Mouse (Mus musculus): ENCODE results near the gene Diras1. TPM values are rescaled to one million over a fixed set of nuclear protein-coding genes. Genes with fewer than 3 reads are reported as not detected.

The Diras1 gene
- total RNA-seq, 2 experiments from 2014 or later, result 113 to 117 TPM

DNA sequence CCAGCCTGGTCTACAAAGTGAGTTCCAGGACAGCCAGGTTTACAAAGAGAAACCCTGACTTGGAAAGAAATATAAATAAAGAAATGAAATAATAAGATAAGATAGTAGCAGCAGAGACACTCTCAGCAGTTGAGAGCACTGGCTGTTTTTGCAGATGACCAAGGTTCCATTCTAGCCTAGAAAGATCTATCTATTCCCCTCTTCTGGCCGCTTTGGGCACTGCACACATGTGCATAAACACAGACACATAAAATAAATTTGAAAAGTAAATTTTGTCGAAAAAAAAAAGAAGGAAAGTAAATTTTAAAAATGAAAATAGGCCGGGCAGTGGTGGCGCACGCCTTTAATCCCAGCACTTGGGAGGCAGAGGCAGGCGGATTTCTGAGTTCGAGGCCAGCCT lies 10.8 kb upstream of the Diras1 start:
- no peak for DNase-seq (ENCODE audit: low spot score in 2 of 2)
- intact Hi-C loops (cut with DNase I), result no loop called here

DNA sequence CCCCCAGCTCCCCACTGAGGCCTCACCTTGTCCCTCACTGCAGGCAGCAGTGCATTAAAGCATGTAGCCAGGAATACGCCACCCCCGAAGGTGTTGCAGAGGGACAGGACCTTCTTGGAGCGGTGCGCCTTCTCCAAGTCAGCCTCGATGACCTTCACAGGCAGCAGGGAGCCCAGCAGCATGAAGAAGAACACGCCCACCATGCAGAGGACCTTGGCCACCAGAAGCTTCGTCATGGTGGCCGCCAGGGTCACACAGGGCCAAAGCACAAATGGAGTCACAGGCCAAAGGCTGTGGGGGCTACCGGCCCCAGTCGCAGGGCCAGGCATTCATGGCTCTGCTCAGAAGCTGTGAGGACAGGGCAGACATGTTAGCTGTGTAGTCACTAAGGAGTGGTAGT lies 8.1 kb upstream of the Diras1 start:
- no peak for DNase-seq (ENCODE audit: low spot score in 2 of 2)
- intact Hi-C loops (cut with DNase I), result no loop called here

DNA sequence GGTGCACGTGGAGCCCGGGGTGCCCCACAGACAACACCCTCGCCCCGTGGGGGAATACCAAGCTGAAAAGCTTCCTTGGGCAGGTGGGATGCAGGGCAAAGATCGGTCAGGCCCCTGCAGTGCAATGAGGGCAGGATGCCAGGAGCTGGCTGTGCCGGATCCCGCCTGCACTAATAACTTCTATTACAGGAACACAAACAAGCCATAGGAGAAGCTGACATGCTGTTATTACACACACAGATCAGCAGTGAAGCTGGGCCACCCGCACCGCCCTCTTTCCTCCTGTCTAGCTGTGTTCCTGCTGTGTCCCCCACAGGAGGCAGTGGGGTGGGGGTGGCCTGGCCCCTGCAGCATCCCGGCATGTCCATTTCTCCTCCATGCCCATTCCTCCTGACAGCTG lies 3.6 kb upstream of the Diras1 start:
- intact Hi-C loops (cut with DNase I), result no loop called here
- DNase-seq (ENCODE audit: low spot score in 2 of 2), result no peak

DNA sequence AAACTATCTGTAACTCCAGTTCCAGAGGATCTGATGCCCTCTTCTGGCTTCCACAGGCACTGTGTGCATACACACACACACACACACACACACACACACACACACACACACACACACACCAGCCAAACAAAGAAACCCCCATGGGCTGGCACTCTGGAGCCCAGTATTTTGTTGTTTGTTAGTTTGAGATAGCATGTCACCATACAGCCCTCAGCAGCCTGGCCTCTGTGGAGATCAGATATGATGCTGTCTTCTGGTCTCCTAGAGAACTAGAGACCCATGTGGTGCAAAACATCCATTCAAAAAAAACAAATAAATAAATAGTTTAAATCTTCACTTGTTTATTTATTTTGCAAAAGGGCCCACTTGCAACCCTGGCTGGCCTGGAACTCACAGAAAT lies 2.8 kb upstream of the Diras1 start:
- DNase-seq (ENCODE audit: low spot score in 2 of 2), result no peak
- intact Hi-C loops (cut with DNase I), result no loop called here

DNA sequence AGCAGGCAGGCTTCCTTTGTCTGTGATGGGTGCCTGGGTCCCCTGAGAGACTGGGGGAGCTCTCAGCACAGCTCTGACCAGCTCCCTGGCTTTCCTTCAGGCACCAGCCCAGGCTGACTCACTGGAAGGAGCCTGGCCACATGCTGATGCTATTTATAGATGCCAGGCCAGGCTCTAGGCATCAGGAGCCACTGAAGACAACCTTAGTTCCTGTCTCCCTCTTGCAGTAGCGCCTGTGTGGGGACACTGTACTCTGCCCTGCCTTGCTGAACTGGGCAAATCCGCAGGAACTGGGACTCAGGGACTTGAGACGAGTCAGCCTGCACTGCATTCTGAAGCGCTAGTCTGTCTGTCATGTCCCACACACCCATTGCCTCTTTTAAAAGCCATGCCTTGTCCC lies 1.9 kb upstream of the Diras1 start:
- no peak for DNase-seq (ENCODE audit: low spot score in 2 of 2)
- intact Hi-C loops (cut with DNase I), result no loop called here

DNA sequence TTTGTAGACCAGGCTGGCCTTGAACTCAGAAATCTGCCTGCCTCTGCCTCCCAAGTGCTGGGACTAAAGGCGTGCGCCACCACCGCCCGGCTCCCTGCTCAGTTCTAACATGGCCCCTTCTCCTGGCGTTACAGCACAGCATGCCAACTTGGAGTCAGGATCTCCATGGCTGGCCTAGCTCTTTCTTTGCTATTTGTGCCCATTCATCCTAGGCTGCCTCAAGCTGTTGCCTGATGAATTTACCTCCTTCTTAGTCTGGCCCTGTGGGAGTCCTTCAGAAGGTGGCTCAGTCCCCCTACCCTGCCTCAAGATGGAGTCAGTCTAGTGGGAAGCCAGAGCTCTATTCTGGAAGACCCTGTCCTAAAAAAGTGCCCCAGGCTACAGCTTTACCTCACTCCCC lies 1.4 kb upstream of the Diras1 start:
- intact Hi-C loops (cut with DNase I), result no loop called here
- DNase-seq (ENCODE audit: low spot score in 2 of 2), result no peak

DNA sequence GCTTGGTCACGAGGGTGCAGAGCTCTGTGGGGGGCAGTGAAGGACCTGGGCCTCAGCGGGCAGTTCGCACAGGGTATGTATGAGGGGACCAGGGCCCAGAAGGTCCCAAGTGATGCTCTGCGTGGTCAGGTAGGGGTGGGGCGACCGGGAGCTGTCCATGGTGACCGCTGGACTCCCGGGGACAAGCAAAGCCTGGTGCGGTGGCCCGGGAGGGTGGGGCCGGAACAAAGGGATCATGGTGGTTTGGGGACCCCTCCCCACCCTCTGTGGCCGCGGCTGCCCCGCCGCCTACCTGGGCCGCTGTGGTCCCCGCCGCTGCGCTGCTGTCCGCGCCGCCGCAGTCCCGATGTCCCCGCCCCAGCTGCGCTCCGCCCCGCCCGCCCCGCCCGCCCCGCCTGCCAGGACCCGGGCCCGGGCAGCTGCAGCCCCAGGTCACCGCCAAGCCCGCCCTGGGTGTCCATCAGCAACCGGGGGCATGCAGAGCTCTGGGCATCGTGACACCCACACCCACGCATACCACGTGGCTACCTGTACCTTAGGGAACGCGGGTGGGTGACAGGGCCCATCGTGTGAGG lies 328 bp downstream of the Diras1 start:
- intact Hi-C loops (cut with DNase I), result no loop called here
- DNase-seq (ENCODE audit: low spot score in 2 of 2), result no peak

DNA sequence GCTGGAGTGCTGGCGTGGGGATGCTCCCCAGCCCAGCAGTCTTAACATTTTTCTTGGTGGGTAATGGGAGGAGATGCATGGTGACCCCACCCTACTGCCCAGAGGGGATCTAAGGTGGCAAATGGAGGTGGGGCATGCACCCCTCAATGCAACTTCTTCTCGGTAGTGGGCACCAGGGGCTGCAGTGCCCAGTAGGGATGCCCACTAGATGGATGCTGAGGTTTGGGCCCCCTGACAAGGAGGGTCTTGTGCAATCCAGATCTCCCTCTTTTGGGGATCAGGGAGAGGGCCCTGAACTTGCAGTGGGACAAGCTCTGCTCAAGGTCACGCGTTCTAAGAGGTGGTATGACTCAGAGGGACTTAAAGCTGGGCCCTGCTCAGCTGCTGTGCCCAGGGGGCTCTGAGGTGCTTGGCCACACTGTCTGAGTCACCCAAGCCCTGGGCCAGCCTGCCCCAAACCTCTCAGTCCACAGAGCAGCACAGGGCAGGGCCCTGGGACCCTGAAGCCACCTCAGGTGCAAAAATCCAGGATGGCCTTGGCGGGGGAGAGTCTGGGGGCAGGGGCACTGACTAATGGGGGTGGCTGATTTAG lies 1.0 kb downstream of the Diras1 start:
- intact Hi-C loops (cut with DNase I), result no loop called here
- no peak for DNase-seq (ENCODE audit: low spot score in 2 of 2)

DNA sequence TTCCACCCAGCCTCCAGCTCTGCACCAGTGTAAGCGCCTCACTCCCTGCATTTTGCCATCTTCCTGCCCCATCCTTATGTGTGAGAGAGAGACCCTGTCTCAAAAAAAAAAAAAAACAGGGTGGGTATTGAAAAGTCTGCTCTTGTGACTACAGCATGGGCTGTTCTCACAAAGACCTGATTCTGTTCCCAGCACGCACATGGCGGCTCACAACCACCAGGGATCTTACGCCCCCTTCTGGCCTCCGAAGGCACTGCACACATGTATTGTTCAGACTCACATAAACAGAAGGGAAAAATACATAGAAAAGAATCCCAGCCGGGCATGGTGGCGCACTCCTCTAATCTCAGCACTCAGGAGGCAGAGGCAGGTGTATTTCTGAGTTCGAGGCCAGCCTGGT lies 2.7 kb downstream of the Diras1 start:
- intact Hi-C loops (cut with DNase I), result no loop called here
- DNase-seq (ENCODE audit: low spot score in 2 of 2), result no peak

DNA sequence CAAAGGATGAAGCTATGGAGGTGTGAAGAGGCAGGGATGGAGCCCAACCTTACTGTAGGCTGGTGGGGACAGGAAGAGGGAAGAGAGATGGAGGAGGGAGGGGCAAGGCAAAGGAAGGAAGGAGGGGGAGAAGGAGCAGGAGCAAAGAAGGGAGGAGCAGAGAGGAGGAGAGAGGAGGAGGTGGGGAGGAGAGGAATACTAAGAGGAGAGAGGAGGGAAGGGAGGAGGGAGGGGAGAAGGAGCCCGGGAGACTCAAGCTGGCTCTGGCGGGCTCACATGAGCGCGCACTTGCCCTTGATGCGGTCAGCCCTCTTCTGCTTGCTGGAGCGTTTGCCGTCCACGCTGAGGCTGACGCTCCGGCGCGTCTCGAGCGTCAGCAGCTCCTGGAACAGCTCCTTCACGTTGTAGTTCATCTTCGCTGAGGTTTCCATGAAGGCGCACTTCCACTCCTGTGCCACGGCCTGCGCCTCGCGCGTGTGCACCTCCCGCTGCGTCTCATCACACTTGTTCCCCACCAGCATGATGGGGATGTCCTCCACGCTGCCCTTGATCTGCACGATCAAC lies 3.8 kb downstream of the Diras1 start:
- intact Hi-C loops (cut with DNase I), result no loop called here
- peak in 1 of 2 experiments; percentile 61 for DNase-seq (ENCODE audit: low spot score in 2 of 2)

DNA sequence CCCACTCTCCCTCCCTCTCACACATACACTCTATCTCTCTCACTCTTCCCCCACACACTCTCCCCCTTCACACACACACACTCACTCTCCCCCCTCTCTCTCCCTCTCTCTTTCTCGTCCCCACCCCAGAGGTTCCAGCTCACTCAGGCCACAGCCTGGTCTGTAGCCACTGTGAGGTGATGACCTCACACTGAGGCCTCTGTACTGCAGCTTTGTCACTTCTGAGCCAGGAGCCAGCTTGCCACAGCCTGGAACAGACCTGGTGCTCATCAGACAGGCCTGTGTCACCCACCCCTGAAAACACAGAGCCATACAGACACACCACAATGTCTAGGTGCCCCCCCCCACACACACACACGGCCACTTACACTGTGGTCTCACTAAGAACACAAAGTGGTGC lies 5.3 kb downstream of the Diras1 start:
- intact Hi-C loops (cut with DNase I), result no loop called here
- DNase-seq (ENCODE audit: low spot score in 2 of 2), result no peak

DNA sequence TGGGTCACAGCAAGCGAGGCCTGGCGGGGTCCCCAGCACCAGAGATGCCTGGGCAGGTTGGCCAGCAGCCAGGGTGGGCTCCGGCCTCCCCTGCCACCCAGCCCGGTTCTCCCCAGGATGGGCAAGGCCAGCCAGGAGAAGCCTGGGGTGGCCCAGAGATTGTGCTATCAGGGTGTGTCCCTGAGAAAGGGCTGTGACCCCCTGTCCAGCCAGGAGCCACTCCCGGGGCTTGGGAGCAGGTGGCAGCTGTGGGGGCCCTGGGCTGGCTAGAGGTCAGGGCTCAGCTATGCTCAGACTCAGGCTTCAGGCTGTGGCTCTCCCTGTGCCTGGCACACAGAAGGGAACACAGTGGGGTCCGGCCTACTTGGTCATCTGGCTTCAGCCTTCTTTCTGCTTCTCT lies 5.8 kb downstream of the Diras1 start:
- intact Hi-C loops (cut with DNase I), result no loop called here
- no peak for DNase-seq (ENCODE audit: low spot score in 2 of 2)

DNA sequence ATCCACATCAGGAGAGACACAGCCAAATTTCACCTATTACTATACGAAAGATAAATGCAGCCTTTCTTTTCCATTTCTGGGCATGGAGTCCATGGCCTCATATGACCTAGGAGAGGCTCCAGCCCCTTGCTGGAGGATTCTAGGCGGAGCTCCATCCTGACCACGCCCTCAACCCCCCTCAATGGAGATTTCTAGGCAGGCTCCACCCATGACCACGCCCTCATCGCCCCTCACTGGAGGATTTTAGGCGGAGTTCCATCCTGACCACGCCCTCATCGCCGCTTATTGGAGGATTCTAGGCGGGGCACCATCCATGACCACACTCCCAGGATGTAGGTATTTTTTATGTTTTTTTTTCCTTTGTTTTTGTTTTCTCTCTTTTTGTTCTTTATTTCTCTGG lies 7.1 kb downstream of the Diras1 start:
- DNase-seq (ENCODE audit: low spot score in 2 of 2), result peak; percentile 60 to 79
- intact Hi-C loops (cut with DNase I), result no loop called here

DNA sequence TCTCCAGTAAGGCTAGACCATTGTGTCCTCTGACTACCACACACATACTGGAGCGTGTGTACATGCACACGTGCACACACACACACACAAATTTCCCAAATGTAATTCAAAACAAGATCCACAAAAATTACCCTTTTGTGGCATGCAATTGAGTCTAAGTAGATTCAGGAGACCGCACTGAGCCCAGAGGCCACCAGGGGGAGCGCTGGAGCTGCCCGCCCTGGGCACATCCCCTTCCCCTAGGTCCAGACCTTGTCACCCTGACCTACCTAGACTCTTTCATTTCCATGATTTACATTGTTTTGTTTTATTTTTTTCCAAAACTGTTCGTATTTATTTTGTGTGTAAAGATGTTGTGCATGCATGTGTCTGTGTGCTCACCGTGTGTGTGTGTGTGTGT lies 8.8 kb downstream of the Diras1 start:
- DNase-seq (ENCODE audit: low spot score in 2 of 2), result peak in 1 of 2 experiments; percentile 71
- intact Hi-C loops (cut with DNase I), result no loop called here

DNA sequence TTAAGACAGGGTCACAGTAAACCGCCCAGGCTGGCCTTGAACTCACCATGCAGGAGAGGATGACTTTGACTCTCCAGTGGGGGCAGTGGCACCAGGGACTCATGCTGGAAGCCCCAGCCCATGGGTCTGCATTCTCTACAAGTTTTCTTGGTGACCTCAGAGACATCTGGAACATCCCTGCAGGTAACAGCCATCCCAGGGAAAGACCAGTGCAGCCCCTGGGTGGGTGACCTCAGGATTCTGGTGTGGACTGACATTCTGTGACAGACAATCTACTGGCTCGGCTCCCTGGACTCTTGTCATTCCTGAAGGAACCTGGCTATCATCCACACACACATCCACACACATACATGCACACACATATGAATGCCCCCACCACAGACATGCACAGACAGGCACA lies 9.8 kb downstream of the Diras1 start:
- intact Hi-C loops (cut with DNase I), result no loop called here
- DNase-seq (ENCODE audit: low spot score in 2 of 2), result no peak

DNA sequence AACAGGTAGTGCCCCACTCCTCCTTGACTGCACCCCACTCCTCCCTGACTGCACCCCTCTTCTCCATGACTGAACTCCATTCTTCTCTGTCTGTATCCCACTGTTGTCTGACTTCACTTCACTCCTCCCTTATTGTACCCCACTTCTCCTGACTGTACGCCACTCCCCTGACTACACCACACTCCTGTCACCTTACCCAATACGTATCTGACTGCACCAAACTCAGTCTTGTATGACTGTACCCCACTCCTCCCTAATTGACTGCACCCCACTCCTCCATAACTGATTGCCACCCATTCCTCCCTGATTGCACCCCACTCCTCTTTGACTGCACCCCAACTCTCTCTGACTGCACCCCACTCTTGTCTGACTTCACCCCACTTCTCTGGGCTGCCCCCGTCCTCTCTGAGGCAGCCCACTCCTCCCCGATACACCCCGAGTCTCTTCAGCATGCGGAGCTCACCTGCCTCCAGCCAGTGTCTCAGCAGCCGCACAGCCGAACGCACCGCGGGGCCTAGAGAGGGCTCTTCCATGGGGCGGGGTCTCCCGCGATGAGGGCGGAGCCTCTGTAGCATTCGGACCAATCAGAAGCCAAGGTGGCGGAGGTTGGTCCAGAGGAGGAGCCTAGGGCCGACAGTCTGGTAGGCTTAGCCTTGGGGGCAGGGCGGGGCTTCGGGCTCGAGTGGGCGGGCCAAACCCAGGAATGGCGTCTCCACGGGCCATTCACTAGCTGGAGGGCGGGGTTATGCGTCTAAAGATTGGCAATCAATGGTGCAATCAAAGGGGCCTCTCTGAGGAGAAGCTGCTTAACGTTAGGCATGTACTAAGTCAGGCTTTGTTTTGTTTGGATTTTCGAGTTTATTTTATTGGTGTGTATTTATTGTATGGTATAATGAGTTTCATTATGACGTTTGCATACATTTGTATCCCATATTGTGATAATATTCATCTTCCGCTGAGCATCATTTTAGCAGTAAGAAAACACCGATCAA lies 10.8 kb downstream of the Diras1 start, which contains the start of gene Gng7:
TSS of gene Gng7 (minus strand) at position 553 of the 992 bp plus-strand sequence.
- peak; percentile 97 to 99 for DNase-seq (ENCODE audit: low spot score in 2 of 2)
- intact Hi-C loops (cut with DNase I), result no loop called here

DNA sequence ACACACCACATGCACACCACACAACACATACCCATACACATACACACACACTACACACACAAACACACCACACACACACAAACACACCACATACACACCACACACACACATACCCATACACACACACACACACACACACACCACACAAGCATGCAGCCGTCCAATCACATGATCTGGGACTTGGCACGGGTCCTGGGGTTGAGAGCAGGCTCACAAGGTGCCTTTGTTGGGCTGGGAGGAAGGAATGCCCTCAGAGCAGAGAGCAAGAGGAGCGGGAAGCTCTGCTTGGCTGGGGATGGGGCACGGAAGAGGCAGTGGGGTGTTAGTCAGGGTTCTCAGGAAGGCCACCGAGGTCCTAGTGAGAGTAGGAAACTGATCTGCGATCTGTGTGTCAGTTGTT lies 14.6 kb downstream of the Diras1 start:
- intact Hi-C loops (cut with DNase I), result no loop called here
- no peak for DNase-seq (ENCODE audit: low spot score in 2 of 2)

DNA sequence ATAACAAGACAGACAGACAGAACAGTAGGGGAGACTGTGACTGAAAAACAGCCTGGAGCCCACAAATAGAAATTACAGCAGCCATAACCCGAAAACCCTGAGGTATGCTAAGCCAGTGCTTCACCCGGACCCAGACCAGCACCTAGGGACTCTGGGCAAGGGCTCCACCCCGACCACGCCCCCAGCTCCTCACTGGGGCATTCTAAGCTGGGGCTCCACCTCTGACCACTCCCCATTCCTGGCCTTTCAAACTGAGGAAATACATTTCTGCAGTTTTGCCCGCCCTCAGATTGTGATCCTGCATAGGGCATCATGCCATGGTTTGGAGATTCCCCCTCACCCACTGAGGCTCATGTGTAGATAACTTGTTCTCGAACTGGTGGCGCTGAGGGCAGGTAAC lies 18.2 kb downstream of the Diras1 start:
- intact Hi-C loops (cut with DNase I), result no loop called here
- DNase-seq (ENCODE audit: low spot score in 2 of 2), result no peak

DNA sequence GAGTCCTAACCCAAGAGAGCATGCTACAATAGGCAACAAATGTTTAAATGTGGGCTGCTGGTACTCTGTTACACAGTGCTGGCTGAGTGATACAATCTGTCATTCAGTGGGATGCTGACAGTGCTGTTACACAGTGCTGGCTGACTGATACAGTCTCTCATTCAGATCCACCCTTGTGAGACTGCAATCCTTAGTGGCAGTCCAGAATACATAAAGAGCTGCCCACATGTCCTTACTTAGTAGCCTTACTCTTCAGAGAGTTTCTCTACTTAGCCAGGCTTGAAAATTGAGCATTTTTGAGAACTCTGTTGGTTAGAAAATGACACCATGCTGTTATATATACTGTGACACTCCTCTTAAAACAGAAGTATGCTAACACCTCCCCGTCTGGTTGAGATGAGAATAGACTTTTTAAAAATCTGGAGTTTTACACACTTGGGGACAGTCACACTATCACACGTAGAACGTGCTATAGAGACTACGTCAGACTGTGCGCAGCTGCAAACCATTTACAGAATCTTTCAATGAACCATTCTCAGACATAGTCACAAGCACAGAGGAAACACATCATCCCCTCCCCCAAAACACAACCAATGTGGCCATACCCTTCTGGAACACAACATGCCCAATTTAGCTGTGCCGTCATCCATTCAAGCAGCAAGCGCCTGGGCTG lies 19.3 kb downstream of the Diras1 start:
- intact Hi-C loops (cut with DNase I), result no loop called here
- peak; percentile 59 to 88 for DNase-seq (ENCODE audit: low spot score in 2 of 2)

DNA sequence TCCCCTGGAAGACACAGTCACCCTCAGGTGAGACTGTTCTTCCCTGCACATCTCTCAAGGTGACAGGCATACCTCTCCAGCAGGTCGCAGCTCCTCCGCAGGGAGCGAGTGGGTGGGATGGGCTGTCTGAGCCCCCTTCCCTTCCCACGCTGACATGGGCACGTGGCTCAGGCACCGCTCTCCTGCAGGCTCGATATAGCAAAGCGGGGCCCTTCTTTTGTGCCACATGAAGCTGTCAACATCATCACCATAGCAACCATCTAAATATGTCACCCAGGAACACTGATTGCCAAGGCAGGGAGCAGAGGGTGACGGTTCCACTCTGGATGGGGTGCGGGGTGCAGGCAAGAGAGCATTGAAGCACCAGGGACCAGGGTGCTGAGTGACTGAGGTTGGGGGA lies 24.3 kb downstream of the Diras1 start:
- peak; percentile 70 to 76 for DNase-seq (ENCODE audit: low spot score in 2 of 2)
- intact Hi-C loops (cut with DNase I), result no loop called here
